Mouse (Mus musculus) CD4-positive, CD25-positive, alpha-beta regulatory T cell, adult 4 months (primary cell): ENCODE results near the gene Vmn2r102. TPM values are rescaled to one million over a fixed set of nuclear protein-coding genes. Genes with fewer than 3 reads are reported as not detected.

Experiments used
- ATAC-seq: one replicate; pipeline ENCODE4 v1.8.0; 2017
- polyA plus RNA-seq, 2 experiments: library from polyadenylated mRNA; unstranded; fragments of 100-300 nt; shearing (Covaris generic); gene quantifications; one replicate each; pipeline ENCODE4 v1.2.1; 2017

Vmn2r102 gene
- under 1 TPM; 0.01 to 0.04 TPM for polyA plus RNA-seq

- no peak for ATAC-seq
Observed at GRCm38 (mm10) chr17:19660028-19660427, at the start of gene Vmn2r102. Gene Vmn2r102, plus strand, starts transcription at chr17:19660328.

- peak; percentile 83 for ATAC-seq
Observed at GRCm38 (mm10) chr17:19629328-19629727, 30.8 kb upstream of the Vmn2r102 start.

DNA sequence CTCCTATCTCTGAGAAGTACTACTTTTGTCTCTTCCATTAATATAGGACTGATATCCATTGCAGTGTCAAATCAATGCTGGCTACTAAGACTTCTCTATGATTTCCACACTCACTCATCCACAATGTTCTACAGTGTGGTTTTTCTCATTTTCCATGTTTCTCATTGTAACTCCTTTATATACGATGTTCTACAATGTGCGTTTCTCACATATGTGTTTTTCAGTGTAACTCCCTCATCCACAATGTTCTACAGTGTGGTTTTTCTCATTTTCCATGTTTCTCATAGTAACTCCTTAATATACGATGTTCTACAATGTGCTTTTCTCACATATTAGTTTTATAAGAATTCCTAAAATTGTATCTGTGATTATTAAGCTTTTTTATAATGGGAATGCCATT is 1.7 kb upstream of the Vmn2r102 start:
- peak; percentile 45 for ATAC-seq

GRCm38 (mm10) chr17:19692062-19692461 is 31.9 kb downstream of the Vmn2r102 start:
- ATAC-seq: peak; percentile 78

Other genes with a start within 250 kb of the Vmn2r102 start
- gene Vmn2r100, start 155.6 kb upstream of the Vmn2r102 start, polyA plus RNA-seq: 1 to 10 TPM; 3.1 to 3.4 TPM
- not detected for gene Vmn2r101, start 83.1 kb upstream of the Vmn2r102 start, polyA plus RNA-seq
- gene Vmn2r103, start 113.0 kb downstream of the Vmn2r102 start, polyA plus RNA-seq: not detected